Mouse (Mus musculus) testis, adult 2 months (tissue): ENCODE results near the gene BC052040. TPM values are rescaled to one million over a fixed set of nuclear protein-coding genes. Genes with fewer than 3 reads are reported as not detected.

Experiments used
- H3K27ac ChIP-seq: fragments of 200-500 bp; 2 replicates; pipeline ENCODE4 v1.5.1; 2012; ENCODE audit warnings: low read depth, low read length; ENCODE audit not compliant: control insufficient read depth, insufficient read depth
- H3K27me3 ChIP-seq: fragments of 200-500 bp; 2 replicates; pipeline ENCODE4 v1.6.1; 2012; ENCODE audit warnings: mild to moderate bottlenecking, low read length, moderate library complexity; ENCODE audit not compliant: control insufficient read depth, insufficient read depth
- H3K36me3 ChIP-seq: fragments of 200-500 bp; 2 replicates; pipeline ENCODE4 v1.6.1; 2012; ENCODE audit warnings: mild to moderate bottlenecking, low read length; ENCODE audit not compliant: control insufficient read depth, insufficient read depth
- H3K4me1 ChIP-seq: fragments of 200-500 bp; 2 replicates; pipeline ENCODE4 v1.6.1; 2012; ENCODE audit warnings: low read length; ENCODE audit not compliant: control insufficient read depth, insufficient read depth
- H3K4me3 ChIP-seq: fragments of 200-500 bp; 2 replicates; pipeline ENCODE4 v1.5.1; 2012; ENCODE audit warnings: low read depth, mild to moderate bottlenecking, low read length, moderate library complexity, mixed read lengths; ENCODE audit not compliant: control insufficient read depth
- CTCF ChIP-seq: fragments of 200-500 bp; IDR thresholded peaks from 2 replicates; pipeline ENCODE4 v1.5.1; 2012; ENCODE audit warnings: low read depth, mild to moderate bottlenecking, inconsistent platforms, low read length, moderate library complexity; ENCODE audit not compliant: control insufficient read depth, insufficient read depth, insufficient replicate concordance
- POLR2A ChIP-seq: fragments of 200-500 bp; IDR thresholded peaks from 2 replicates; pipeline ENCODE4 v1.6.1; 2012; ENCODE audit warnings: low read depth, mild to moderate bottlenecking, inconsistent platforms, low read length, moderate library complexity; ENCODE audit not compliant: control insufficient read depth
- polyA plus RNA-seq: library from polyadenylated mRNA; depleted of rRNA; stranded (reverse); fragments of >200 nt; gene quantifications from 2 replicates; pipeline ENCODE4 v1.2.3, GENCODE M21; 2012

The BC052040 gene
- polyA plus RNA-seq, 1 experiment = 2.5 TPM

DNA sequence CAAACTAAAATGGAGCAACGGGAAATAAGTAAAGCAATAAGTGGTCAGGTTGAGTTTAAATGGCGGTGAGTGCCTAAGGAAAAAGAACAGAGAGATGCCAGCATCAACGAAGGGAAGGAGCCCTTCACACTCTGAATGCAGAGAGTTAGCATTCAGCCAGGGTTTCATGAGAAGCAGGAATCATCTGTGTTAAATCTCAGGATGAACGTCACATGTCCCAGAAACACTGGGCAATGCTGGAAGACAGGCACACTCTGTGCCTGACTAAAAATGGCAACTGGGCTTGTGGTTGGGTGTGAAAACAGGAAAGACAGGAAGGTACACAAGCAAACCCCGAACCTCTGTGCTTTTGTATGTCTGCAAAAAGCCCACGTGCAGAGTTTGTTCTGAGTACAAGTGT, 217.3 kb downstream of the BC052040 start:
- H3K36me3 ChIP-seq = no peaks in the 10 kb centered on the region
- H3K4me1 ChIP-seq = no peaks in the 10 kb centered on the region
- no peak overlapping the region for H3K27ac ChIP-seq
- TF ChIP-seq POLR2A = no peak
- TF ChIP-seq CTCF = no peak
- H3K4me3 ChIP-seq = no peak overlapping the region
- no peaks in the 10 kb centered on the region for H3K27me3 ChIP-seq

DNA sequence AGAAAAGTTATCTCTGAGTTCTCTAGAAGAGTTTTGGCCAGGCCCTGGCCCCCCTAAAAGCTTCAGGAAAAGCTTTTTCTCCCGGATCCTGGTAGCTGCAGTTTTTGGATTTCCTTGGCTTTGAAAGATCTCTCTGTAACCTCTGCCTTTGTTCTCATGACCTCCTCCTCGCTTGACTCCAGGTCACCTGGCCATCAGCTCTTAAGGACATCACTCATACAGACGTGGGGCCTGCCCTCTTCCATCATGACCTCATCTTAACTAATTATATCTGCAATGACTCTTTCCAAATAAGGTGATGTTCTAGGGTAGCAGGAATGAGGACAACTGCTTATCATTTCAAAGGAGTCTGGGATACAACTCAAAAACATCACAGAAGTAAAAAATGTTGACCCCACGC, 226.9 kb downstream of the BC052040 start:
- Histone ChIP-seq H3K27ac (no peak overlapping the region), H3K36me3 (no peaks in the 10 kb centered on the region), H3K27me3 (no peaks in the 10 kb centered on the region), H3K4me3 (no peak overlapping the region), H3K4me1 (no peaks in the 10 kb centered on the region)
- TF ChIP-seq CTCF = no peak
- no peak for TF ChIP-seq POLR2A

DNA sequence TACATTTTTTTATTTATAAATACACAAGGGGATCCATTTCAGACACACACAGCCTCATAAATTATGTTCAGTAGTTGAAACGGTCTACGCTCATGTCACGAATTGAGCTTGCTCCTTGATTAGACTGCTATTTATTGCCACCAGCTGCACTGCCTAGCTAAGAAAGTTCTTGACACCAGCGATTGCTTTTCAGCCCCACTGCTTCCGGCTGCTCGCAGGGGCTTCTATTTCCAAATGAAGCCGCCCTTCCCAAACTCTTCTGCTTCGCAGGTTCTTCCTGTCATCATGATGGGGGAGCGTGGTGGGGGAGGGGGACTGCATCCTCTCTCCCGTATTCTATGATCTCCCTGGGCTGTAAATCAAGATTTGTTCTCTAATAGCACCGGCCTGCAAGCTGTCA, 231.8 kb downstream of the BC052040 start:
- H3K27ac ChIP-seq = no peak overlapping the region
- no peaks in the 10 kb centered on the region for H3K4me1 ChIP-seq
- no peak overlapping the region for H3K4me3 ChIP-seq
- no peaks in the 10 kb centered on the region for H3K27me3 ChIP-seq
- TF ChIP-seq POLR2A = no peak
- no peak for TF ChIP-seq CTCF
- H3K36me3 ChIP-seq = no peaks in the 10 kb centered on the region

DNA sequence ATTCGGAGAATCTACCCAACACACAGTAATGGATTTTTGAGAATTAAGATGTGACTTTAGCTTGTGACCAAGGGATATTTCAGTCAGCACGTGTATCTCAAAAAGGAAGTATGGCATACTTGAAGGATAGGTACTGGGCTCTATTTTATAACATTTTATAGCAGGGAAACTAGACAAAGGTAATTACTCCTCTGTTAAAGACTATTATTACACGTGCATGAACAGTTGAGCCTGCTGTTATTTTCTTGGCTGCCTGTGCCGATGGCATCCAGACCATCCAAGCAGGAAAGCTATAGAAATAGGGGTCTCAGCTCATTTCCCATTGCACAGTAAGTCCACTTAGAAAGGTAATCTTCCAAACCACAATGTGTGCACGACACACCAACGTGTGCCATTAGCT, 232.2 kb downstream of the BC052040 start:
- no peaks in the 10 kb centered on the region for H3K27me3 ChIP-seq
- H3K4me3 ChIP-seq = no peak overlapping the region
- no peak overlapping the region for H3K27ac ChIP-seq
- no peak for TF ChIP-seq CTCF
- no peak for TF ChIP-seq POLR2A
- no peaks in the 10 kb centered on the region for H3K36me3 ChIP-seq
- H3K4me1 ChIP-seq = no peaks in the 10 kb centered on the region

DNA sequence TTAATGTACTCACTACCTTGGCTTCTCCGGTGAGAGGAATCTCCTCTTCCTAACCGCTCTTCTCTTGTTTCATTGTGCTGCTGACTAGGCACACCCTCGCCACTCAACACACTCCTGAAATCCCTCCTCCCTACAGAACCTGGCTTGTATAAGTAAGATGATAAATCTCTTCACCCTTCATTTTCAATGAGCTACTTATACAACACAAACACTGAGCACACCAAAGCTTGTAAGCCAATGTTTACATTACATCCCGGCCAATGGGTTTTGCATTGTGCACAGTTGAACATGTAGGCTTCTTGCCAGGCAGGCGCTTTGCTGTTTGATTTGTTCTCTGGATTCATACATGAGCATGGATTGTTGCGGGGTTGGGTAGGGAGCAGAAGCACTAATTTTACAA, 236.4 kb downstream of the BC052040 start:
- H3K4me1 ChIP-seq = no peaks in the 10 kb centered on the region
- TF ChIP-seq POLR2A (no peak), CTCF (no peak)
- H3K27me3 ChIP-seq = no peaks in the 10 kb centered on the region
- no peak overlapping the region for H3K27ac ChIP-seq
- no peaks in the 10 kb centered on the region for H3K36me3 ChIP-seq
- H3K4me3 ChIP-seq = no peak overlapping the region

DNA sequence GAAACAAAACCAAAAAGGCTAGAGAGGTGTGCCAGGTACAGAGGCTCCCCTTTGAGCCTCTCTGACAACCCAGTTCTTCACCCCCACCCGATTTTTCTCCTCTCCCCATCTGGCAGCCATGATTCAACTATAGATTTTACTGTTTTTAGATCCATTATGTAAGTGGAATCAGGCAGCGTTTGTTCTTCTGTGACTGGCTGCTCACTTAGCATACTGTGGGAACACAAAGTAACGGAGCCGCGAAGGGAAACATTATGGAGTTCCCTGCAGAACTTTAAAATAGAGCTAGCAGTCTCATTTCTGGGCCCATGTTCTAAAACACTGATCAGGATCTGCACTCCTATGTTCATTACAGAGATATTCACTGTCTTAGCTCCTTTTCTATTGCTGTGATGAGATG, 240.8 kb downstream of the BC052040 start:
- no peaks in the 10 kb centered on the region for H3K36me3 ChIP-seq
- H3K27ac ChIP-seq = no peak overlapping the region
- TF ChIP-seq POLR2A (no peak), CTCF (no peak)
- no peaks in the 10 kb centered on the region for H3K4me1 ChIP-seq
- H3K27me3 ChIP-seq = no peaks in the 10 kb centered on the region
- peak overlapping the region; percentile 76 for H3K4me3 ChIP-seq
